Mouse (Mus musculus) gastrocnemius, postnatal 25 days (tissue): ENCODE results near the gene Aox2. TPM values are rescaled to one million over a fixed set of nuclear protein-coding genes. Genes with fewer than 3 reads are reported as not detected.

ENCODE experiments used
- DNase-seq: peaks from one replicate; pipeline ENCODE4 v3.0.0; 2022
- total RNA-seq, 2 experiments: library from RNA; stranded (reverse); gene quantifications; 1 replicate in 1 of 2; 2 replicates in 1 of 2; pipeline ENCODE4 v1.2.3; 2021

Gene Aox2
- total RNA-seq, 2 experiments from 2014 or later, result not detected

- no peak for DNase-seq
Measured at GRCm38 (mm10) chr1:58289863-58290469, 11.8 kb downstream of the Aox2 start.

DNA sequence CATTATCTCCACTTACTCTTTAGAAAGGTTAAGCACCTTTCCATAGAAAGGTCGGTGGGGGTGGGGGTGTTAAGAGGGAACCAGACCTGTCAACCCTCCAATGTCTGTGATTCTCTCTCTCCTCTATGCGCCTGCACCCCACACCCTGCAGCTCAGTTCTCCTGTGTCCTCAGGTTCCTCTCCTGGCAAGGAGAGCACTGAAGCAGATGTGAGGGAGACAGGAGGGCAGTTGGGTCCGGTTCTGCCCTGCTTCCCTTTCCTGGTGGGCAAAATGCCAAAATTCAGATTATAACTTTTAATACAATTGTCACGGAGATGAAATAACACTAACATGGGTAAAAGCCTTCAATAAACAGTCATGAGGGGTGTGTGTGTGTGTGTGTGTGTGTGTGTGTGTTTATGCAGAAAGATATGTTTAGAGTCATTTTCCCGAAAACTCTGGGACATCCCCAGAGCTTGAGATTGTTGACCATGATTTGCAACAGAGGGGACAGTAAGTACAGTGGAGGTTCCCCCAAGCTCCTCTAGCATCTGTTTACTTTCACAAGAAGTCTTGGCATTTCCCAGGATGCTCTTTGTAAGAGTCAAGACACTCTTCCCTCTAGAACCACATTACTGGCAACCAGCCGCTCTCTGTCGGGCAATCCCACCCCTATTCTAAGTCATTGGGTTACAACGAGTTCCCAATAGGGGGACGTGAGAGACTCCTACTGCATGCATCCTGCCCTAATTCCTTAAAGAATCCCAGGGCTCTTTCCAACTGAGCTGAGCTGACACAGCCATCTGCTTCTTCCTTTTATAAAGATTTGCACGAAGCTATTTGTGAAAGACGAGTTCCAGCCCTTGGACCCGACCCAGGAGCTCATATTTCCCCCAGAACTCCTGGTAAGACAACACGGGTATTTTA is 13.5 kb downstream of the Aox2 start:
- DNase-seq, result no peak

- no peak for DNase-seq
Measured at GRCm38 (mm10) chr1:58294730-58295129, 16.6 kb downstream of the Aox2 start.

- DNase-seq, result peak; percentile 47
Measured at GRCm38 (mm10) chr1:58296278-58296677, 18.2 kb downstream of the Aox2 start.

GRCm38 (mm10) chr1:58296821-58297220 is 18.7 kb downstream of the Aox2 start:
- no peak for DNase-seq

DNA sequence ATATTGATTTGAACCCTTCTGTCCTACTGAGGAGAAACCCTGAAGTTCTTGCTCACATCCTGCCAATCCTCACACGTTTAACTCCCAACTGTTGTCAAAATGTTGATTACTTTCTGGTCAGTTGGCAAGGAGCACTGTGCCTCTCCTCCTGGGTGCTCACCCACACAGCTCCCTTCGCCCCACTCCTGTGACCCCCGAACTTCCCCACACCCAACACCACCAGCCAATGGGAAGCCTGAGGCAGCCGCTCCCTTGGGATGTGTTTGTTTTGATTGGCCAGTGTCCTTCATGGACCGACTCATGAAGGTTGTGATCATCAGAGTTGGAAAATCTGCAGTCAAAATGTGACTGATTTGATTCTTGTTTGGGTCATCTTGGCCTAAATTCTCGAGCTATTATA is 20.2 kb downstream of the Aox2 start:
- DNase-seq, result no peak

GRCm38 (mm10) chr1:58301073-58301472 is 22.9 kb downstream of the Aox2 start:
- DNase-seq, result no peak

DNA sequence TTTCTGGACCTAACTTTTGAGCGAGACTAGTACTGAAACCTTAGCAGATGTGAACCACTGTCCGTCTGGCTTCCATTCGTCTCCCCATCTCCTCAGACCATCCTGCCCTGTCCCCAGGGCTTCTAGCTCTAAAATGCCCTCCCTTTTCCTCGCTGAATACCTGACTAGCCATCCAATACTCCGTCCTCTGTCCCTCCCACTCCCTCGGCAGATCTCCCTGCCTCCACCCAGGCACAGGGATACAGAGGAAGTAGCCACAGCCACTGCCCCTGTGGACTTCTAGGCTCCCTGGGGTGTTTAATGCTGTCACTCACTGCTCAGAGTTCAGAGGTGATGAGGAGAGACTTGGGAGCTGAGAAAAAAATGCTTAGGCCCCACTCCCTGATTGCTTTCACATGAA is 23.9 kb downstream of the Aox2 start:
- no peak for DNase-seq

- DNase-seq, result no peak
Measured at GRCm38 (mm10) chr1:58303009-58303408, 24.9 kb downstream of the Aox2 start.

- DNase-seq, result peak; percentile 35
Measured at GRCm38 (mm10) chr1:58303726-58304125, 25.6 kb downstream of the Aox2 start.

- DNase-seq, result no peak
Measured at GRCm38 (mm10) chr1:58304296-58304695, 26.2 kb downstream of the Aox2 start.

DNA sequence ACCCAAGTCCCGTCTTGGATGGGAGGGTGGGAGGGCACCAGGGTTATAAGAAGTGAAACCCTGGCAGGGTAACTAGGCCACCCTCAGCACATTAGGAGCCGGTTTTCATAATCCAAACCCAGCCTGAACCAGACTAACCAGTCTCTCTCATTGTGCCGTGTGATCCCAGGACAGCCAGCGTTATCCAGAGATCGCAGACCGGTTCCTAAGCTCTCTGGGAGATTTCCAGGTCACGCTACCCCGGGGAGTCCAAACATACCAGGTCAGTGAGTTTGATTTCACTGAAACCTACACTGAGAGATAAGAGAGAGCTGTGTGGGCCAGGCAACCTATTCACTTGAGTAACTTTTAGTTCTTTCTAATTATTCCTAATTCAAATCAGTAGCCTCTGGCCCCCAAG is 29.1 kb downstream of the Aox2 start:
- DNase-seq, result no peak

DNA sequence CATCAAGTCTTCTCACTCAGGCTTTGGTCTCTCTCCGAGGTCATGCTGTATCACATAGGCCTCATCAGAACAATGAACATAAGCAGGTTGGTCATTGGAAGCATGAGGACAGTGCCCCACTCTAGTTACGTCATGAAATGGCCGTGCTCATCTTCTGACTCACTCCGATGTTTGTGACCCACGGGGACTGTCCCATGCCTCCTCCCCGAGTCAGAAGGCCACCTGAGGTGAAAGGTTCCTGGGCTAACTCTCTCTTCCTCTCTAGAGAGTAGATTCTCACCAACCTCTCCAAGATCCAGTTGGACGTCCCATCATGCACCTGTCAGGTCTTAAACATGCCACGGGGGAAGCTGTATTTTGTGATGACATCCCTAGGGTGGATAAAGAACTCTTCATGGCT is 30.5 kb downstream of the Aox2 start:
- no peak for DNase-seq

DNA sequence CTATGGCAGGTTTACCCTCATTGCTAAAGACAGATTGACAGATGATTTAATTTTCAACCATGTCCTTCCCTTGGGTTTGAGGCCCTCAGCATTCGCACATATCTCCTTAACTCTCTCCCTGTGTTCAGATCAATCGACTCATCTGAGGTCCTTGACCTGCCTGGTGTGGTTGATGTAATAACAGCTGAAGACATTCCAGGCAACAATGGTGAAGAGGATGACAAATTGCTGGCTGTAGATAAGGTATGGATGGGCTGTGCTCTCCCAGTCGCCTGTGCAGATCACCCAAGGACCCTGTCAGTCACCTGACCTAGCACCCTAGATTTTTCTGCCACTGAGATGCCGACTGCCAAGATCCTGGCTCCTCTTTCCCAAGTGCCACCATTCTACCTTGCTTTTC is 31.7 kb downstream of the Aox2 start:
- DNase-seq, result no peak

GRCm38 (mm10) chr1:58311221-58311864 is 33.2 kb downstream of the Aox2 start:
- DNase-seq, result no peak

GRCm38 (mm10) chr1:58313173-58313572 is 35.0 kb downstream of the Aox2 start:
- no peak for DNase-seq

GRCm38 (mm10) chr1:58315532-58315931 is 37.4 kb downstream of the Aox2 start:
- DNase-seq, result no peak

DNA sequence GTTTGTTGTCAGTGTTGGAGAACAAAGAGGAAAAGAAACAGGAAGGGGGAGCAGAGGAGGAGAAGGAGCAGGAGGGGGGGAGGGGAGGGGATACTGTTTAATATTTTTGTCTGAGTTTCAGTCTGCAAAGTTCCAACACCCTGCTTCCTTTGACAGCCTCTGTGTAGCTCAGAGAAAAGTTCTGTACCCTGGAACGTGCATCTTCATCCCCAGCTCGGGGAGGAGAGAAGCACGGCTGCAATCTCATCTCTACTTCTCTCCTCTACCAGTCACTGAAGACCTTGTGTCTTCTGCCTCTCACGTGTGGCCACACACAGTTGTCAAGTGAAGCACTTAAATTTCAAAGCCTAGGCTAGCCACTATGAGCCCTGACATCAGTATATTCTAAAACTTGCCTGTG is 55.1 kb downstream of the Aox2 start:
- DNase-seq, result no peak

DNA sequence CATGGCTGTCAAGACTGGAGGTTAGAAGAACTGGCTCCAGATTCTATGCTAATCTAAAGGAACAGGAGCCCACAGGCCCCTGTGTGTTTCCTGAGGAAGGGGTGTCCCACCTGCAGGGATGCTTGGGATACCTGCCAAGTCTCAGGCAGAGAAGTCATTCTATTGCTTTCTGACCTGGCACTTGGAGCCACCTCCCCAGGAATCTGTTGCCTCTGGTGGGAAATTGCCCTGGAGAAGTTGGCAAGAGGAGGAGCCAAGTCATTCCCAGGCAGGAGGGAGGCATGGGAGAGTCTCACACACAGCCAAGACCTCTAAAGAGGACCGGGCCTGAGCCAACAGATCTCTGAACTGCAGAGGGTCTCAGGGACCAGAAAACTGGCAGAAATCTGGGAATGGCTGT is 61.8 kb downstream of the Aox2 start:
- DNase-seq, result no peak

DNA sequence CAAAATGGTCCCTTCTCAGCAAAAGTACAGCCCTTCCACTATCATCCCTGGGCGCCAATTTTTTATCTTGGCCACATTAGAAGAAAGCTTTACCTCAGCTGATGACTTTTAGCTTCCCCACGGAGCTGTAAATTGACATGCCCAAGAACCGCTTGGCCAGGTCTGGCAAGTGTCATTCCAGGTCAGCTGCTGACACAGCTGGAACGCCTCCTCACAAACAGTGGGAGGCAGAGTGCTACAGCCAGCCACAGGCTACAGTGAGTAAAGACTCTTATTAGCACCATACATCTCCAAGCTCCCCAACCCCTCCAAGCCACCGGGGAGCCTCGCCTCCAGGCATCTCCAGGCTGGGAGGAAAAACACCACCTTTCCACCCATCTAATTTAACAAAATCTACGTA is 63.5 kb downstream of the Aox2 start:
- DNase-seq, result peak; percentile 46

DNA sequence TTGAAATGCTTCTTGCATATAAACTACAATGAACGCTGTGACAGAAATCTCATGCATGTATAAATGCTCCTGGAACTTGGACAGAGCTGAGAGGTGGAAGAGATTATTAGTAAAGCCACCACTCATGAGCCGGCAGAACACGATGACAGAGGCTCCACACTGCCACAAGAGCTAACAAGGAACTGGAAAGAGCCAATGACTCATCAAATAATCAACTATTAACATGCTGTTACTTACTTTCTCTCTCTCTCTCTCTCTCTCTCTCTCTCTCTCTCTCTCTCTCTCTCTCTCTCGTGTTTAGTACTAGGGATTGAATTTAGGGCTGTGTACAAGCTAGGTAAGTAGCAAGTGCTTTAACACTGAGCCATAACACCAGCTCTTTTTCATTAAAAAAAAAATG is 65.7 kb downstream of the Aox2 start:
- DNase-seq, result no peak

- no peak for DNase-seq
Measured at GRCm38 (mm10) chr1:58344570-58344969, 66.4 kb downstream of the Aox2 start.

GRCm38 (mm10) chr1:58346159-58346558 is 68.0 kb downstream of the Aox2 start:
- no peak for DNase-seq
